Mouse (Mus musculus): ENCODE measurements around the gene Fam151a. TPM values are rescaled to one million over a fixed set of nuclear protein-coding genes. Genes with fewer than 3 reads are reported as not detected.
"Not testable (repeated sequence)": the region's sequence is repeated elsewhere in the genome, so short reads cannot be mapped to it uniquely, and the experiment has no call there.

Fam151a gene
- total RNA-seq, 2 experiments from 2014 or later, result not detected

GRCm38 (mm10) chr4:106737904-106738303 is 4.2 kb downstream of the Fam151a start:
- Histone ChIP-seq H3K27ac (no peak overlapping the region), H3K4me3 (no peak overlapping the region)
- DNase-seq (ENCODE audit: low spot score in 2 of 2), result no peak
- no peak for TF ChIP-seq CTCF (conservative IDR thresholded peaks at IDR 0.05)

- no peak for DNase-seq (ENCODE audit: low spot score in 2 of 2)
- Histone ChIP-seq H3K27ac (no peak overlapping the region), H3K4me3 (no peak overlapping the region)
- TF ChIP-seq CTCF (conservative IDR thresholded peaks at IDR 0.05), result no peak
Observed at GRCm38 (mm10) chr4:106745862-106746261, 12.2 kb downstream of the Fam151a start.

- TF ChIP-seq CTCF (conservative IDR thresholded peaks at IDR 0.05), result no peak
- DNase-seq (ENCODE audit: low spot score in 2 of 2), result peak in 1 of 2 experiments; percentile 11
- no peak overlapping the region for H3K27ac ChIP-seq
- no peak overlapping the region for H3K4me3 ChIP-seq
Observed at GRCm38 (mm10) chr4:106747001-106747580, 13.4 kb downstream of the Fam151a start.

DNA sequence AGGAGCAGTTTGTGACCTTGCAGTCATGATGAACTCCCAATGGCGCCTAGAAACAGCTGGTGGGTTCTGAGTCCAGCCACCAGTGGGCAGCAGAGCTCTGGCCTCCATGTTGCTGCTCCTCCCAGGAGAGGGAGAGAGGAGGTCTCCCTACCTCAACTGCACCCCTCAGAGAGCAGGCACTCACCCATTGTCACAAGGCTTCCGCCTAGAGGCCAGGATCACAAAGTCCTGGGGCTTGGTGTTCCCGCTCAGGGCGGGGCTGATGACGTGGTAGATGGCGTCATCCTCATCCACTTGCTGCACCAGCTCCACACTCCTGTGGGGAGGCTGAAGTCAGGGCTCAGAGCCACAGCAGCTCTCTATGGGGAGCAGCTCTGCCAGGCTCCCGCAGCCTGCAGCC is 16.0 kb downstream of the Fam151a start:
- Histone ChIP-seq H3K27ac (peak overlapping the region; percentile 24; the same call in 1 of the 2 replicates), H3K4me3 (peak overlapping the region; percentile 33)
- peak; percentile 90 for TF ChIP-seq CTCF (conservative IDR thresholded peaks at IDR 0.05)
- peak; percentile 77 to 80 for DNase-seq (ENCODE audit: low spot score in 2 of 2)

DNA sequence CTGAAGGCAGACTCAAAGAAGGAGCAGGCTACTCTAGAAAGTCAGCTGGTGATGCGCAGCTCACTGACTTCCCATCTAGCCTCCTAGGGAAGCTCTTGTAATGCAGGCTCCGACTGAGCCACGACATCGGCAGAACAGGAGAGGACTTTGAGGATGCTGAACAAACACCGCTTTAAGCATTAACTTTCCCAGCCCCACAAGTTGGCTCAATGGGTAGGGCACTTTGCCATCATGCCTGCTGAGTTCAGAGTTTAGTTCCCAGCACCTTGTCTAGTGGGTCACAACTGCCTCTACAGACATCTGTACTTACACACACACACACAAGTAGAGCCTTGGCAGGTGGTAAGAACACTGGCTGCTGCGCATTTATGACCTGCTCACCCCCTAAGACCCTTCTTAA is 18.0 kb downstream of the Fam151a start:
- no peak for TF ChIP-seq CTCF (conservative IDR thresholded peaks at IDR 0.05)
- no peak for DNase-seq (ENCODE audit: low spot score in 2 of 2)
- H3K4me3 ChIP-seq, result no peak overlapping the region
- H3K27ac ChIP-seq, result no peak overlapping the region

DNA sequence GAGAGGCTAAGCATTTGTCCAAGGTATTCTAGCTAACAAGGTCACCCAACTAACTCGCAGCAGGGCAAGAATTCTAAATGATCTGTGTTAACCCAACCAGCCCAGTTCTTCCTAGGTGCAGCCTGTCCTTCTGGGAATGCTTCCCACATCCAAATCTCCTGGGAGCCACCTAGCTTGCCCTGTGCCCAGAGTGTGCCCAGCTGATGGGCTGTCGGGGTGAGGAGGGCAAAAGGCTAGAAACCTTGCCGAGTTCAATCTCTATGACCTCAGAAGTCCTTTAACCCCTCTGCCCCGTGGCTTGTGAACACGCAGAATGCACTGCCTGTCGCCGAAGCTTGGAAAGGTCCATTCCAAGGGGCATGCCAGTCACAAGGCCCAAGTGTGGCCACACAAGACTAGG is 30.5 kb downstream of the Fam151a start:
- Histone ChIP-seq H3K4me3 (no peak overlapping the region), H3K27ac (no peak overlapping the region)
- TF ChIP-seq CTCF (conservative IDR thresholded peaks at IDR 0.05), result no peak
- DNase-seq (ENCODE audit: low spot score in 2 of 2), result no peak

GRCm38 (mm10) chr4:106769306-106769705 is 35.6 kb downstream of the Fam151a start:
- H3K27ac ChIP-seq, result no peak overlapping the region
- H3K4me3 ChIP-seq, result no peak overlapping the region
- TF ChIP-seq CTCF (conservative IDR thresholded peaks at IDR 0.05), result no peak
- no peak for DNase-seq (ENCODE audit: low spot score in 2 of 2)

DNA sequence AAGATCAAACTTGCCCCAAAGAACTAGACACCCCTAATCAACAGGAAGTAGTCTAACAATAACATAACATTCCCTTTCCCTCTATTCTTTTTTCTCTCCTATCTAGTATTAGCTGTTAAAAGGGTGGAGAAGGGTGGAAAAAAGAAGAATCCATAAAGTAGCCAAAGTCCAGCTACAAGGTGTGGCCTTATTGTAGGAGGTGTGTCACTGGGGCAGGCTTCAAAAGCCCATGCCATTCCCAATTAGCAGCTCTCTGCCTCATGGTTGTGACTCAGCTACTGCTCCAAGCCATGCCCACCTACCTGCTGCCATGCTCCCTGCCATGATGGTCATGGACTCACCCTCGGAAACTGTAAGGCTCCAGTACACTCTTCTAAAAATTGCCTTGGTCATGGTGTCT is 38.9 kb downstream of the Fam151a start:
- TF ChIP-seq CTCF (conservative IDR thresholded peaks at IDR 0.05), result no peak
- Histone ChIP-seq H3K27ac (no peak overlapping the region), H3K4me3 (no peak overlapping the region)
- no peak for DNase-seq (ENCODE audit: low spot score in 2 of 2)

DNA sequence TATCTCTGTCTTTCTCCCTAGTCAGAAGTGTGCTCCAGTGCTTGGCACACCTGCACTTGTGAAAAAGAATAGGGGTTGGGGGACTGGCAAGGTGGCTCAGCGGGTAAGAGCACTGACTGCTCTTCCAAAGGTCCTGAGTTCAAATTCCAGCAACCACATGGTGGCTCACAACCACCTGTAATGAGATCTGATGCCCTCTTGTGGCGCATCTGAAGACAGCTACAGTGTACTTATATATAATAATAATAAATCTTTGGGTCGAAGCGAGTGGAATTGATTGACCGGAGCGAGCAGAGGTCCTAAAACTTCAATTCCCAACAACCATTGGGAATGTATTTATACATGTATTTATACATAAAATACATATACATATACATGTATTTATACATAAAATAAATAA is 42.1 kb downstream of the Fam151a start:
- peak; percentile 62 for TF ChIP-seq CTCF (conservative IDR thresholded peaks at IDR 0.05)
- not testable (repeated sequence) for H3K27ac ChIP-seq; H3K4me3 ChIP-seq; DNase-seq (ENCODE audit: low spot score in 2 of 2)

DNA sequence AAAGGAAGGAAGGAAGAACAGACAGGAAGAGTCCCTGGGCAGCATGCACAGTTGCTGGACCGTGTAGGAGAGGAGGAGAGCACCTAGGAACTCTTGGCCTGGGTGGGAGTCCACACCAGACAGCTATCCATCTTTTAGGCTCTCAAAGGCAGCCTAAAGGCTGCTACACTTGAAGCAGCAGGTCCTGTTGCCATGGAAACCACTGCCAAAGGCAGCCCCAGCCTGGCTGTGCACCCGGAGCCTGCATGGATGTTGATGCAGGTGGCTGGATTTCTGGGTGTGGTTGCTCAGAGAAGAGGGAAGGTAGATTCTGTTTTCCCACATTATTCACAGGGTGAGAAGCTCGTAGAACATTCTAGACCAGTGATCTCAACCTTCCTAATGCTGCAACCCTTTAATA is 43.3 kb downstream of the Fam151a start:
- no peak overlapping the region for H3K4me3 ChIP-seq
- TF ChIP-seq CTCF (conservative IDR thresholded peaks at IDR 0.05), result no peak
- peak; percentile 74 to 77 for DNase-seq (ENCODE audit: low spot score in 2 of 2)
- peak overlapping the region; percentile 52; the same call in 1 of the 2 replicates for H3K27ac ChIP-seq

DNA sequence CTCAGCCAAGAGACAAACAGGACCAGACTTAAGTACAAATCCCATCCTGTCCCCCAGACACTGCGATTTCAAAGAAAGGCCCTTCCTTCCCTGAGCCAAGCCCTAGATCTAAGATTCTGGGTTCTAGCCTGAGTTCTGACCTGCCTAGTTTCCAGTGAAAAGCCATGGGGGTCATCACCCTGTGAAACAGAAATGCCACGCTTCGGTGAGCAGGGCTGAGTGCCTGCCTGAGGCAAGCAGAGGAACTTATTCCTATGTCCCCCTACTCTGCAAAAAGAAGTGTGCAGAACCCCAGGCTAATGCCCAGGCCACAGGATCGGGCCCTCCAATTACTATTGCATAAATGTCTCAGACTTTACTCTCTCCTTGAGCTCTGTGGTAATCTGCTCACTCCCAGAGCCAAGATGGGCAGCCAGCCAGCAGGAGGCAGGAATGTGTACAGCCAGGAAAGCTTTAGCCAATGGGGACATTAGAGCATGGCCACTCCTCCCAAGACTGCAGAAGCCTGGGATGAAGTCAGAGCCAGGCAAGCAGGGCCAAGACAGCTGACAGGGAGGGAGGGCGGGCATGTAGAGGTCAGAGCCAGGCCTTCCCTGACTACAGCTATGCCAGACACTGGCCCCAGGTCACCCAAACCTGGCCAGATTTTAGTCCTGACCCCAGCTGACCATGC is 44.6 kb downstream of the Fam151a start:
- DNase-seq (ENCODE audit: low spot score in 2 of 2), result peak; percentile 70 to 87
- no peak overlapping the region for H3K4me3 ChIP-seq
- H3K27ac ChIP-seq, result peak overlapping the region; percentile 88
- no peak for TF ChIP-seq CTCF (conservative IDR thresholded peaks at IDR 0.05)

- TF ChIP-seq CTCF (conservative IDR thresholded peaks at IDR 0.05), result no peak
- DNase-seq (ENCODE audit: low spot score in 2 of 2), result peak in 1 of 2 experiments; percentile 37
- Histone ChIP-seq H3K4me3 (no peak overlapping the region), H3K27ac (peak overlapping the region; percentile 88)
Observed at GRCm38 (mm10) chr4:106780045-106780444, 46.4 kb downstream of the Fam151a start.

GRCm38 (mm10) chr4:106783137-106783536 is 49.4 kb downstream of the Fam151a start:
- Histone ChIP-seq H3K4me3 (no peak overlapping the region), H3K27ac (no peak overlapping the region)
- no peak for TF ChIP-seq CTCF (conservative IDR thresholded peaks at IDR 0.05)
- DNase-seq (ENCODE audit: low spot score in 2 of 2), result no peak

- Histone ChIP-seq H3K27ac (peak overlapping the region; percentile 88; the same call in 1 of the 2 replicates), H3K4me3 (no peak overlapping the region)
- TF ChIP-seq CTCF (conservative IDR thresholded peaks at IDR 0.05), result no peak
- no peak for DNase-seq (ENCODE audit: low spot score in 2 of 2)
Observed at GRCm38 (mm10) chr4:106784806-106785205, 51.1 kb downstream of the Fam151a start.
